Mouse (Mus musculus): ENCODE data around the gene Rnf220.

Gene Rnf220

DNA sequence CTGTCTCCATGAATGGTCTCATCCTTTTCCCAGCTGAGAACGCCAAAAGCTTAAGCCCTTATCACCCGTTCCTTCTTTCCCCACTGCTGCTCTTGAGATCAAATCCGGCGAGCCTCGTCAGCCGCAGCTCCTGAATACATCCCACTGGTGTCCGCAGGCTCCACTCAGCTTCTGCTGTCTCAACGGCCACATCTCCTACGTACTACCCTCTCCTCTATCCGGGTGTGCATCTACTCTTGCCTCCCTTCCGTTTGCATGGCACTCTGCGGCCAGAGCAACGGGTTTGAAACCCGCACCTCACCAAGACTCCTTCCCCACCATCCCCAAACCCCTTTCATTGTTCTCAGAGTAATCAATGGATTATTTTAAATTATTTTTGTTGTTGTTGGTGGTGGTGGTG is 58.8 kb downstream of the Rnf220 start:
- no peak for DNase-seq (ENCODE audit: low read depth, low spot score)

DNA sequence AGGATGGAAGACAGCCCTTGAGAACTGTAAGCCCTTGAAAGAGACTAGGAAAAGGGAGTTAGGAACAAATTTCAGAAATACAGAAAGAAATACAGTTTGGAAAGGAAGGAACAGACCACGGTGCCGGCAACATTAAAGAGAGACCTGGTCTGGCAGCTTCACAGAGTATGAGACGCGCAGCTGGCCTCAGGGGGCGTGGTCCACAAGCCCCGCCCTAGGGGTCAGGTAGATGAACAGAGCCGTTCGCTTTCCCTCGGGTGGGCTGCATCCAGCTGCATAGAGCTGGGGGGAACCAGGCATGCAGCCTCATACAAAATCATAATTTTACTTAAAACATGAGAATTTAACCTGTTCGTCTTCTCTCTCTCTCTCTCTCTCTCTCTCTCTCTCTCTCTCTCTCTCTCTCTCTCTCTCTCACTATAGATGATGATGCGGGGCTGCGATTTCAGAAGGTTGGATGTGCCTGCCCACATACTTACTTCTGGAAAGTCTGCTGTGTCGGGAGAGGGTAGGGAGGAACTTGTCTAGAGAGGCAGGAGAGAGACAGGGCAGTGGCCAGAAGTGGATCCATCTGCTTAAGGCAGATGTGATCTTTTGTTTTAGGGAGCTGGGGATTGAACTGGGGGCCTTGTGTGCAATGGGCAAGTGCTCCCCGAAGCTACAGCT is 59.7 kb downstream of the Rnf220 start:
- no peak for DNase-seq (ENCODE audit: low read depth, low spot score)

DNA sequence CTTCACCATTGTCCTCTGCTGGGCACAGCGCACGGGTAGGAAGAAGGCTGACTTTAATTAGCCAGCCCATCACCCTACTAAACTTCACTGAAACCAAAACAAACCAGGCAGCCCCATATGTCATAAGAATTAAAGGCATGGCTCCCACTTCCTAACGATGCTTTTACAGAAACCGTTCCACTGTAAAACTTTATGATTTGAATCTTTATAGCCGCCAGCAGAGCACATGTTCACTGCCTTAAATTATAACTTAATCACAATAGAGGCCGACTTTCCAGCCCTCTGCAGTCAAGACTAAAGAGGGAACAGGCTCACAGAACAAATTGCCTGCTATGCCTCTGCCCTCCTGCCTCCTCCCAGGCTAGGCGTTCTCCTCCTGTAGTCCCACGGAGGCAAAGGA is 62.5 kb downstream of the Rnf220 start:
- no peak for DNase-seq (ENCODE audit: low read depth, low spot score)

DNA sequence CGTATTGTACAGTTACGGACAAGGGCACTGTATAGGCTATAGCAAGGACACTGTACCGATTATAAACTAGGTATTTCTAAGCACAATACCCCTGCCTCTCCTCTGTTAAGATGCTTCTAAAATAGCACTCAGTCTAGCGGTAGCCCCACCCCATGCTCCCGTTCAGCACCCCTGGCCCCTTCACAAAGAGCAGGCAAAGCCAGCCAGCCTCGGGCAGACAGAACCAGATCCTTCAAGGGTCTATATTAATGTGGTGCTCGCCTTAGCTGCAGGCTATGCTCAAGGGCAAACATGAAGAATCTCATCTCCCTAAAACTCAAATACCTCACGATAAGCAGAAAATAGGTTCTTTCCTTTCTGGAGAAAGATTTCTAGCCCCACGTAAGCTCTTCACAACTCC is 67.2 kb downstream of the Rnf220 start:
- DNase-seq (ENCODE audit: low read depth, low spot score) = no peak

DNA sequence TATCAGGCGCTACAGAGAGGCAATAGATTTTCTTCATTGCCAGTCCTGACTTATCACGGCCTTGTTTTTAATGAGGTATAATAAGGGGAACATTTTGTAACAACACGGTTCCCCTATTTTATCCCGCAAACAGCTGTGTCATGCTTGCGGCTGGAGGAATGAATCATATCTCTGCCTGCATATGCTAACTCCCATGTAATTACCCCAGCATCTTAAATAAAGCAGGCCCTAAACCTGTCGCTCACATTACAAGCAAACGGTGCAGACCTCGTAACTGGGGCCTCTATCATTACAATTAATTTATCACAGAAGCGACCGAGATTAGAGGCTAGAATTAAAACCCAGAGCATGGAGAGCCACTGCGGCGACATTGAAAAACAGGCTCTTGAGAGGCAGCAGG is 69.3 kb downstream of the Rnf220 start:
- peak; percentile 69 for DNase-seq (ENCODE audit: low read depth, low spot score)

DNA sequence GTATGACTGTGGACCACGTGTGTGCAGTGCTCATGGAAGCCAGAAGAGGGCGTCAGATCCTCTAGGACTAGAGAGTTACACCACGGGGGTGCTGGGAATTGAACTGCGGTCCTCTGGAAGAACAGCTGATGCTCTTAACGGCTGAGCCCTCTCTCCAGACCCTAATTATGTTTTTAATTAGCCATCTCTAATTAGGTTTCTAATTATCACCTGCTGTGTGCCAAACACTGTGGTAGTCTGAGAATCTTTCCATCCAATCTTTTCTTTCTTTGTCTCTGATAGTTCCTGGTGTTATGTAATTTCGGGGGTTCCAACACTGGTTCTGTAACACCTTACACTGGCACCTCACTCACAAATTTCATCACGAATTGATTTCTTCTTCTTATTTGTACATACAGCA is 75.8 kb downstream of the Rnf220 start:
- DNase-seq (ENCODE audit: low read depth, low spot score) = no peak

DNA sequence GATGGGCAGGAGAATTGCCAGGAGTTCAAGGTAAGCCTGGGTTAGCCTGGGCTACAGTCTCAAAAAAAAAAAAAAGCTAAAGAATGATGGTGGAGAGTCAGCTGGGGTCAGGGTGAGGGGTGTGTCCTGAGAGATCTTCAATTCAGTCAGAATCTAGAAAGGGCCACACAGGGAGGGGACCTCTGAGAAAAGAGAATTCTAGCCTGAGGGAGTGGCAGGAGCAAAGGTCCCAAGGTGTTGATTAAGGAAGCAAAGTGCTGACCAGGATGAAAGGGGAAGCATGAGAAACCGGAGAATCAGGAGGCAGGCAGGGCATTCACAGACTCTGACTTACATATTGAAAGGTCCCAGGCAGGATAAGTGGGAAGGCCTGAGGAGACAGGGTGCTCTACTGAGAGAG is 80.0 kb downstream of the Rnf220 start:
- no peak for DNase-seq (ENCODE audit: low read depth, low spot score)

DNA sequence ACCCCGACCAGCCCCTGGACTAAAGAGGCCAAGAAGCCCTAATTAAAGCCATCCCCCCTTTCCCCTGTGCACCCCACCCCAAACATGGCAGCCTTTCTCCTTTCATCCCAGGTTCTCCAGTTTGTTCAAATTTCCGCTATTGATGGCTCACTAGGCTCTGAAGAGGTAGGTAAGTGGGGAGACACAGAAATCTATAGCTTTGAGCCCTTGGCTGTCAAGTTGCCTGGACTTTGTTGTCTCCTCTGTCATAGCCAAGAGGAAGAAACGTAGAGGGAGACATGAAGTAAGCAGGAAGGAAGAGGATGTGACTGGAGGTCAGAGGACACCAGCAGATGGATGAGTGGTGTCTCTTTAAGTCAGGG is 86.8 kb downstream of the Rnf220 start:
- no peak for DNase-seq (ENCODE audit: low read depth, low spot score)

DNA sequence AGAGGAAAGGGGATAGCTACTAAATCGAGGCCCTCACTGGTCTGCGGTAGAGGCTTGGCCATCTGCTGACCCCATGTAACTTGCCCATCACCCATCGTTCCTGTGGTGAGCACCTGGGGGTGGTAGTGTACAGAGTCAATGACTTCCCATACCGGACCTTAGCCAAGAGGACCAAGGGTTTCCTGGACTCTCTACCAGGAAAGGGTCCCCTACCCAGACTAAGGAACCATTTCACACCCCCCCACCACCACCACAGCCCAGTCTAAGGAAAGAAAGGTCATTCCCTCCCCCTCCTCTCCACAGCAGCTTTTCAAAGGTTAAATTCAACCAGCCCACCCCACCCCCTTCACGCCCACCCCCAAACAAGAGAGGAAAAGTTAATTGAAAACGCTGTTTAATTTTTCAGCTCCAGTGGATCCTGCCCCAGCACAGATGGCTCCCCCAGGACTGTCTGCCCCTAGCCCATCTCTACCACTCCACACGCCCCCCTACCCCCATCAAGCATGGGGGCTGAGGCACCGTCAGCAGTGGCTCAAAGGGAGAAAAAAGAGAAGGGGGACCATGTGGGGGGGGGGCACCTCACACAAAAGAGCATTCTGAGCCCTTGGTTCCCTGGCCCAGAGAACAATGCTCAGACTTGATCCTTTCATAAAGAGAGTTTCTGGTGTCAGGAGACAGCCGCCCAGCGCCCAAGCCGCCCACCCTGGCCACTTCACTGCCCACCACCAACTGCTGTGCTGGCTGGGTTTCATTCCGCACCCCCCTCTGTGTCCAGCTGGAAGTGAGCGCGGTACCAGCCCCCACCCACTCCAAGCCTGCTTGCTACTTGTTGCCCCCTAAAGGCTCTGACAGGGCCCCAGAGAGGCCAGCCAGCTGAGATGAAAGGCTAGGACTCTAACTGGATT is 87.5 kb downstream of the Rnf220 start:
- peak; percentile 93 for DNase-seq (ENCODE audit: low read depth, low spot score)

DNA sequence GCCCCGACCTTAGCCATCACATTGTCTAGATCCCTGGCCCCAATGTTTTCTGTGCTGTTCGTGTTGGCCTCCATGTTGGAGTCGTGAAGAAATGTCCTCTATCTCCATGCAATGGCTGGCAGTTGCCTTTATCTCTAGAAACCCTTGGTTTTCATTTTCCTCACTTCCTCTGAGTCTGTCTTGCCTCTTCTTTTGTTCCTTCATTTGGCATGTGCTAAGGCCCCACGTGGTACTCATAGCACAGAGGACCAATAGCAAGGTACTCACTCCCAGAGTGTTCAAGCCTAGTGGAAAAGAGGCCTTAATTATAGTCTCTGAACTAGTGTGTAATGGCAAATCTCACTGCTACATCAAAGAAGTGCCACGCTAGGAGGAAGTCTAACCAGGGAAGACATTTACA is 88.9 kb downstream of the Rnf220 start:
- DNase-seq (ENCODE audit: low read depth, low spot score) = no peak

DNA sequence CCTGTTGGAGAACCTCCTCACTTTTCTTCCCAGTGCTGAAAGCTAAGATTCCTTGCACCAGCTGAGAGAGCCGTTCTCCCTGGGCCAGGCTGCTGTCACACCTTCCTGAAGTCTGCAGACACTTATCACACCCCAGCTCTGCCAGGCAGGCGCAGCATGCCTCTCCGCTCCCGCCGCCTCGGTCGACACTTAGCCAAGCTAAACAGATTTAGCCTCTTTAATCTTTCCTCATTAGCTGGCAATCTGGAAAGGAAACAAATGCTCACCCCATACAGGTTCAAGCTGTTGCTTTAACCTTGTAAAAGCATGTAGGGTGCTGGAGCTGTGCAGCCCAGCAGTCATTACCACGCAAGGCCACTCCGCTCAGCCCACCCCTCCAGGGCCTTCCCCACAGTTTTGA is 90.9 kb downstream of the Rnf220 start:
- DNase-seq (ENCODE audit: low read depth, low spot score) = peak; percentile 59

DNA sequence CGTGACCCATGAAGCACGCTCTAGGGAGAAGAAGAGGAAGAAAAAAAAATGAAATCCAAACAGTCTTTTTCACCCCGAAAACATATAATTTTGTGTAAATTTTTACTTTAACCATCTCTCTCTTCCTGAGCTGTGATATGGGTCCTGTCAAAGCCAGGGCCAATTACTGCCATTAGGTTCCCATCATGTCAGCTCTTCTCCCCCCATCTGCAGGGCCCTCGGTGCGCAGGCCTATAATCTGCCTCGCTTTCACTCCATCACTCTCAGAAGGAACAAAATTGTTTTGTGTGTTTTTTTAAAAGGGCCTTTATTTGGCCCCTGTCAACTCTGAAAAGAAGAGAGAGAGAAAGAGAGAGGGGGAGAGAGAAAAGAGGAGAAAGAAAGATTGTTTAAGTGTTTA is 91.6 kb downstream of the Rnf220 start:
- DNase-seq (ENCODE audit: low read depth, low spot score) = no peak

DNA sequence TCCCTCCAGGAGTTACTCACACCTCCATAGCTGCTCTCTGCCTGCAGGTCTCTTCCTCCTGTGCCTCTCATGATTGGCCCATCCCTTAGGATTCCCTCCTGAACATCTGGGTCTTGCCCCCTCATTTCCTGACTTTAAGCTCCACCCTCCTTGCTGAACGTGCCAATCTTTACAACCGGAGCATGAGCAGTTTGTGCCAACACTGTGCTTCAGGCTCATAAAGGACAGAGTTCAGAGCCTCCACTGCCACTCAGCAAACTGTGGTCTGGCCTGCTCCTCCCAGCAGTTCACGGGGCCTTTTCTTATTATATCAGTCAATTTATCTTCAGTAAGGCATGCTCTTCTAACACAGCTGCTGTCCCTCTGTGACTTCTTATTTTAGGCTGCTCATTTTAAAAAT is 93.4 kb downstream of the Rnf220 start:
- no peak for DNase-seq (ENCODE audit: low read depth, low spot score)

DNA sequence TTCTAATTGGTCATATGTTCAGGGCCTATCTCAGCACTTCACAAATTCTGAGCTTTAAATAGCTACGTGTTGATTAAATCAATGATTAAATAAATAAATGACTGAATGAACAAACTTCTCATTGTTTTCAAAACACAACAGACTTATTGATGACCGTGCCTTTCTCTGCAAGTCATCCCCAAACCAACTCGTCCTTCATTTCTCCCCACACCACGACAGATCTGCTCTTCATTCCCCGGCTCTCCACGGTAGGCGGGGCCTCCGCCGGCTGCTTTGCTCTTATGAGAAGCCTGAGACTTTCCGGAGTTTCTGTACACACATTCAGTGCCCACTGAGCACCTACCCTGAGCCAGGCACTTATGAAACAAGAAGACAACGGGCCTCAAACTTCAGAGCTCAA is 99.7 kb downstream of the Rnf220 start:
- DNase-seq (ENCODE audit: low read depth, low spot score) = peak; percentile 88

DNA sequence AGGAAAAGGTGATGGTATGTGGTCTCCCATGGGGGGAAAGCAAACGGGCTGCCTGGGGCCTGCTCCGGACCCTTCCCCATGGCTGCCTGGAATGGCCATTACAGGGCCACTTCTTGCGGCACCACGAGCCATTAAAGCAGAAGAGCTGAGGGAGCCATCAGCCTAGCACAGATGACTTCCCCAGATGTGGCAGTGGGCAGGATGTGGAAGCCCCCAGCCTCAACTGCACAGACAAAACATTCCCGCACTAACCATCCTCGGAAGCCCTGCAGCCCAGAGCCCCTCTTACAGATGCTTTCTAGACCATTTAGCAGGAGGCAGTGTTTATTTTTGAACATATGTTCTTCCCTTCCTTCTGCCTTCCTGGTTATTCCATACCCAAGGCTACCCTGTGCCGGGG is 103.8 kb downstream of the Rnf220 start:
- DNase-seq (ENCODE audit: low read depth, low spot score) = no peak

DNA sequence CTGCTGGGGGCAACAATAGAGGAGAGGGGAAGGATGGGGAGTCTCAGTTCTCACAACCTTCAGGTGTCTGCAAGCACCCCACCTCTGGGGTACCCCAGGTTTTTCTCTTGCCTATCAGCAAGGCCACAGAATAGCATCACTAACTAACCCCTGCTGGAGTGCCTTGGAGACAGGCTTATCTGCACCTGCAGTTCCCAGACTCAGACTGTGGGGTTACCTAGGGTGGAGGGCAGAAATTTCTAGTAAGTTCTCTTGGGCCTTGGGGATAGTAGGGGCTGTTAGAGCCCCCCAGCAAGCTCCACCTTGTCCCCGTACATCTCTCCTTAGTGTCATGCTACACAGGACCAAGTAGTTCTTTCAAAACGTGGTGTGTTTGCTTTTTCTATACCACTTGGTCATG is 104.5 kb downstream of the Rnf220 start:
- DNase-seq (ENCODE audit: low read depth, low spot score) = no peak

DNA sequence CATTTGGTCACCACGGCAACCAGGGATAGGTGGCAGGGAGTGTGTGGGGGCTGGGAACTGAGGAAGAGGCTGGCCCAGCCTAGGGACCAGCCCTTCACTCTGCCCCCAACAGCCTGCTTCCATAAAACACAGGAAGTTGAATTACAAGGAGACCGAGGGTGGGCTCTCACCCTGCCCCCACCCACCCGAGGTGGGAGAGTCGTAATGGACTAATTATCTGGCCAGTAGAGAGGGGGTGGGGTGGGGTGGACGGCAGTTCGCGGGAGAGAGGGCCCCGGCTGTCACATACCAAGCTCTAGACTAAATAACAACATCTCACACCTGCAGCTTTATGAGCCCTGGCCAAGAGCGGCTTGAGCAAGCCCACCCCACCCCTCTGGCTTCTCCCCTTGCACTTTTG is 104.9 kb downstream of the Rnf220 start:
- no peak for DNase-seq (ENCODE audit: low read depth, low spot score)

DNA sequence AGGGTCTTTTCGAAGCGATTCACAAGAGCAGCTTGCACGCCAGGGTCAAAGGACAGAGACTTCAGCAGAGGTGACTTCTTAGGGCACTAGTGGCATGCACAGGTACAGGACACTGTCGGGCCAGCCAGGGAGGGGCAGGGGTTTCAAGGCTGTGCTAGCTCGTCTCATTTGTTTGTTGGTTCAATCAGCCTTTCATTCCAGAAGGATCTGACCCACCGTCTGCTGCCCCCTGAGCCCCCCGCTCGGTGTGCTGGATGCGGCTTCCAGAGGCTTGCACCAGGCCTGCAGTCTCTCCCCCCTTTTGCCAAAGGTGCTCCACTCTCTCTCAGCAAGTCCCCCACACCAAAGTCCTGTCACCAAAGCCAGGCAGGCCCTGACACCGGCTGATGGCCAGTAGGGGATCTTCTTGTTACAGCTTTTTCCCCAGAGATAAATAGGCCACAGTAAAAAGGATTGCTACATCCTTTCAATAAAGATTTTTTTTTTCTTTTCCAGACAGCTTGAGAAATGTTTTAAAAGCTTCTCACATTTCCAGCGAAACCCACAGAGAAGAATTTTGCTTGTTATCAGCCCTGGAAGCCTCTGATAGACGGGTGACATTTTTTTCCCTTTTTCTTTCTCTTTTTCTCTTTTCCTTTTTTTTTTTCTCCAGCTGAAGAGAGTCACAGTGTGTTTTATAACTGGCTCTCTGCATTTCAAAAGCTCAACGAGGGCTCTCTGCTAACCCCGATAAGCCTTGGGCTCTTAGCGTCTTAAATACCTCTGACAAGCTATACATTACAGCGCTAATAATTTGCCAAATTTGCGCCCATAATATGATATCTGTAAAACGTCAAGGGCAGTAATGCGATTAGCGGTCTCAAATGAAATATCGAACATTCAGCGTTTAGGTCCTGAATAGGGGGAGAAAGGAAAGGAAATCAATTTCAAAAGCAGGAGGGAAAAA is 105.7 kb downstream of the Rnf220 start:
- DNase-seq (ENCODE audit: low read depth, low spot score) = peak; percentile 43

DNA sequence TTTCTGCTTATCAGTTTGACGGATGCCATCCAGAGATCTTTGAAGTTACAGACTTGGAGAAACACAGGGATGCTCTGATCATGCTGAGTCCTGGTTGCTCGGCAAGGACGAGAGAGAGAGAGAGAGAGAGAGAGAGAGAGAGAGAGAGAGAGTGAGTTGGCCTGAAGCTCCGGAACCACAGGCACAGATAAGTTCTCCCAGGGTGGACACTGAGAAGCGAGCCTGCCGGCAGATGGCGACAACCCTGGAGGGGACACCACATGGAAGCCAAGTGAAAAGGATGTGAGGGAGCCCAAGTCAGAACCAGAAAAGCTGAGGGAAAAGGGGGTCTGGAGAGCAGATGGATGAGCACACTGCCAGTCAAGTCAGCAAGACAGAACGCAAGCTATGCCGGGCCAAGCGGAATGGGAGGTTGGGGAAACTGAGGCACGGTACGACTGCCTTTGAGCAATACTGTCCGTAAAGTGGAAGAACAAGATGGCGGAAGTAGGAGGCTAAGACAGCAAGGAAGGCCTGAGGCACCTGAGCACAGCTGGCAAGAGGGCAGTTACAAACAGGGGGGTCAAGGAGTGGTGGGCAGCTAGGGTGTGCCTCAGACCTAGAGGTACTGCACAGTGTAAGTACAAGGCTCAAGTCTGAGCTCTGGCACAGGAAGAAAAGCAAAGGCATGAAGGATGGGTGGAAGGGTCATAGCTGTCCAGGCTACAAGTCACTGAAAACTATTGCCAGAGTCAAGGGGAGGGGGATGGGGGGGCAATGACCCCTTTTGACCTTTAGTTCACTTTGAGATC is 107.4 kb downstream of the Rnf220 start:
- DNase-seq (ENCODE audit: low read depth, low spot score) = peak; percentile 43

DNA sequence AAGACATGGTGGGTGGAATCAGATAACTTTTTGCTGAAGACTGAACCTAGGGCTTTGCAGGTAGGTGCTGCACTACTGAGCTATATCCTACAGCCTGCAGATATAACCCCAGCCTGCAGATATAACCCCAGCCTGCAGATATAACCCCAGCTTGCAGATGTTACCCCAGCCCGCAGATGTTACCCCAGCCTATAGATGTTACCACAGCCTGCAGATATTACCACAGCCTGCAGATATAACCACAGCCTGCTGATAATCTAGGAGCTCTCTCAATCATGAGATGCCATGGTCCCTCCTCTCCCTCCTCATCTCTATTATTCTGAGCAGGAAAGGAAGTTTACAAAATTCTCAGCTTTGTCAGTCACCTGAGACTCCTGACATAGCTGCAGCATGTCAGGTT is 111.6 kb downstream of the Rnf220 start:
- DNase-seq (ENCODE audit: low read depth, low spot score) = no peak

DNA sequence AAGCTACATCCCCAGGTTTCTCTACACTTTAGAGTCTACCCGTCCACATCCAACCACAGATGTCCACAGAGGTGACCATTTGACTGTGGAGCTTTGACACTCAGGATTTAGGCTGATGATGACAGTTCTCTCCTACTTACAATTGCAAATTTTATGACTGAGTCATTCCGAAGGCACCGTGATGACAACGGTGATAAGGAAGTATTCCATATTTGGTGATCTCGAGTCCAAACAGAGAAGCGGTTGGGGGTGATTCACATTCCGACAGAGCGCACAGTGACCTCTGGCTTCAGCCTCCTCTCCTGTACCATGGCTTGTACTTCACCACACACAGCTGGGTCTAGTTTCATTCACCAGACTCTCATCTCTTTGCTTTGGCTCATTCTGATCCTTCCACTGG is 115.0 kb downstream of the Rnf220 start:
- DNase-seq (ENCODE audit: low read depth, low spot score) = no peak
